Mouse (Mus musculus) brain, embryonic 14.5 days (tissue): ENCODE data around the gene Gm13290.

Experiments
- CTCF ChIP-seq: fragments of 200-500 bp; IDR thresholded peaks from 2 replicates; pipeline ENCODE4 v1.5.1; 2012; ENCODE audit warnings: inconsistent platforms, mild to moderate bottlenecking, moderate library complexity, borderline replicate concordance; ENCODE audit not compliant: insufficient read depth, insufficient read length; ENCODE audit errors: extremely low read depth
- POLR2A ChIP-seq: fragments of 200-500 bp; IDR thresholded peaks from 2 replicates; pipeline ENCODE4 v1.6.1; 2012; ENCODE audit warnings: mild to moderate bottlenecking, inconsistent platforms, borderline replicate concordance; ENCODE audit not compliant: poor library complexity, insufficient read depth, insufficient read length, severe bottlenecking; ENCODE audit errors: extremely low read depth

GRCm38 (mm10) chr4:88744207-88744606, 29.4 kb upstream of the Gm13290 start:
- TF ChIP-seq CTCF (no peak), POLR2A (no peak)
